Mouse (Mus musculus) lung, embryonic 14.5 days (tissue): ENCODE results near the gene Usp32. TPM values are rescaled to one million over a fixed set of nuclear protein-coding genes. Genes with fewer than 3 reads are reported as not detected.

Source experiments
- ATAC-seq: fragments of 200-750 bp; cut with Nextera tagmentation; 2 replicates; pipeline ENCODE4 v1.8.0; 2017; ENCODE audit warnings: mild to moderate bottlenecking, moderate TSS enrichment, moderate library complexity; ENCODE audit not compliant: insufficient read depth
- DNase-seq: peaks from one replicate; pipeline ENCODE4 v3.0.0-alpha.2; 2015
- H3K27ac ChIP-seq: fragments of 300-500 bp; sonication (generic); 2 replicates; pipeline ENCODE4 v1.5.1; 2014; ENCODE audit warnings: low read depth, mild to moderate bottlenecking, moderate library complexity
- H3K27me3 ChIP-seq: fragments of 300-500 bp; sonication (generic); 2 replicates; pipeline ENCODE4 v1.6.1; 2014; ENCODE audit warnings: low read length, control low read depth; ENCODE audit not compliant: insufficient read depth
- H3K36me3 ChIP-seq: fragments of 300-500 bp; sonication (generic); 2 replicates; pipeline ENCODE4 v1.6.1; 2014; ENCODE audit warnings: control low read depth; ENCODE audit not compliant: insufficient read depth
- H3K4me1 ChIP-seq: fragments of 300-500 bp; sonication (generic); 2 replicates; pipeline ENCODE4 v1.6.1; 2014; ENCODE audit warnings: antibody characterized with exemption, control low read depth; ENCODE audit not compliant: insufficient read depth
- H3K4me2 ChIP-seq: fragments of 300-500 bp; sonication (generic); 2 replicates; pipeline ENCODE4 v1.6.1; 2014; ENCODE audit warnings: mild to moderate bottlenecking
- H3K4me3 ChIP-seq: fragments of 300-500 bp; sonication (generic); 2 replicates; pipeline ENCODE4 v1.5.1; 2014; ENCODE audit warnings: low read depth, low read length
- H3K9ac ChIP-seq: fragments of 300-500 bp; sonication (generic); 2 replicates; pipeline ENCODE4 v1.6.1; 2014
- H3K9me3 ChIP-seq: fragments of 300-500 bp; sonication (generic); 2 replicates; pipeline ENCODE4 v1.6.1; 2016; ENCODE audit warnings: low read depth, low read length, control low read depth
- CTCF ChIP-seq: IDR thresholded peaks from 2 replicates; pipeline ENCODE4 v1.5.1; 2016; ENCODE audit warnings: antibody characterized with exemption, low read depth
- WGBS: fragments of 180-500 bp; shearing (Covaris S2); extraction: QIAGEN DNeasy Blood & Tissue Kit; methylation state at CpG from one replicate; pipeline ENCODE4 v1.1.7; 2014; 5-methylcytosine and 5-hydroxymethylcytosine counted together
- polyA plus RNA-seq: library from polyadenylated mRNA; unstranded; fragments of >200 nt; fragmentation: Nextera tagmentation; extraction: Ambion mirVana; gene quantifications from 2 replicates; pipeline ENCODE4 v1.2.1, GENCODE M21; 2014

The Usp32 gene
- polyA plus RNA-seq, 1 experiment from 2014 or later: 5.5 TPM

GRCm38 (mm10) chr11:85123267-85123992, 16.5 kb downstream of the Usp32 start:
- ATAC-seq: no peak
- 80% methylated on average over 3 of the region's 3 CpGs for WGBS
- no peak overlapping the region for H3K4me3 ChIP-seq
- no peak overlapping the region for H3K4me2 ChIP-seq
- DNase-seq: no peak
- H3K4me1 ChIP-seq: no peaks in the 10 kb centered on the region
- H3K27me3 ChIP-seq: no peaks in the 10 kb centered on the region
- TF ChIP-seq CTCF: no peak
- H3K9ac ChIP-seq: no peak overlapping the region
- no peaks in the 10 kb centered on the region for H3K36me3 ChIP-seq
- no peak overlapping the region for H3K27ac ChIP-seq
- H3K9me3 ChIP-seq: no peaks in the 10 kb centered on the region

GRCm38 (mm10) chr11:85122073-85122472, 17.9 kb downstream of the Usp32 start:
- 84% methylated on average over 1 of the region's 1 CpGs for WGBS
- no peak for DNase-seq

GRCm38 (mm10) chr11:85117160-85117559, 22.8 kb downstream of the Usp32 start:
- Histone ChIP-seq H3K9me3 (no peaks in the 10 kb centered on the region), H3K36me3 (no peaks in the 10 kb centered on the region), H3K4me1 (no peaks in the 10 kb centered on the region), H3K27ac (no peak overlapping the region), H3K4me3 (no peak overlapping the region), H3K9ac (no peak overlapping the region), H3K27me3 (no peaks in the 10 kb centered on the region), H3K4me2 (no peak overlapping the region)
- no peak for DNase-seq
- ATAC-seq: no peak
- TF ChIP-seq CTCF: no peak

More at GRCm38 (mm10) chr11:85122073-85122472, 17.9 kb downstream of the Usp32 start:
- no peak for ATAC-seq
- Histone ChIP-seq H3K4me3 (no peak overlapping the region), H3K27ac (no peak overlapping the region), H3K4me1 (no peaks in the 10 kb centered on the region), H3K27me3 (no peaks in the 10 kb centered on the region), H3K36me3 (no peaks in the 10 kb centered on the region), H3K4me2 (no peak overlapping the region), H3K9ac (no peak overlapping the region), H3K9me3 (no peaks in the 10 kb centered on the region)
- no peak for TF ChIP-seq CTCF

- ATAC-seq: no peak
- H3K27ac ChIP-seq: no peak overlapping the region
- 85% methylated on average over 3 of the region's 3 CpGs for WGBS
Observed at GRCm38 (mm10) chr11:85116084-85116844, 23.7 kb downstream of the Usp32 start.

GRCm38 (mm10) chr11:85109957-85110356, 30.0 kb downstream of the Usp32 start:
- H3K4me1 ChIP-seq: no peaks in the 10 kb centered on the region
- DNase-seq (no peak), ATAC-seq (no peak)
- H3K9ac ChIP-seq: no peak overlapping the region
- no peaks in the 10 kb centered on the region for H3K27me3 ChIP-seq
- TF ChIP-seq CTCF: no peak
- H3K4me3 ChIP-seq: no peak overlapping the region
- H3K27ac ChIP-seq: no peak overlapping the region
- no peak overlapping the region for H3K4me2 ChIP-seq
- H3K36me3 ChIP-seq: 0 out of 2 replicates have a peak, but pooled peaks cover 4% of the 10 kb centered on the region
- H3K9me3 ChIP-seq: no peaks in the 10 kb centered on the region

More at GRCm38 (mm10) chr11:85116084-85116844, 23.7 kb downstream of the Usp32 start:
- Histone ChIP-seq H3K27me3 (no peaks in the 10 kb centered on the region), H3K4me2 (no peak overlapping the region), H3K9me3 (no peaks in the 10 kb centered on the region), H3K4me3 (no peak overlapping the region), H3K9ac (no peak overlapping the region), H3K4me1 (no peaks in the 10 kb centered on the region), H3K36me3 (no peaks in the 10 kb centered on the region)
- DNase-seq: no peak
- no peak for TF ChIP-seq CTCF

- DNase-seq: no peak
- no peaks in the 10 kb centered on the region for H3K4me1 ChIP-seq
- H3K4me2 ChIP-seq: no peak overlapping the region
- 0 out of 2 replicates have a peak, but pooled peaks cover 4% of the 10 kb centered on the region for H3K36me3 ChIP-seq
- H3K27me3 ChIP-seq: no peaks in the 10 kb centered on the region
- no peak overlapping the region for H3K4me3 ChIP-seq
- H3K9me3 ChIP-seq: no peaks in the 10 kb centered on the region
- 88% methylated on average over 3 of the region's 3 CpGs for WGBS
- no peak for TF ChIP-seq CTCF
- no peak overlapping the region for H3K9ac ChIP-seq
- no peak for ATAC-seq
- no peak overlapping the region for H3K27ac ChIP-seq
Observed at GRCm38 (mm10) chr11:85107217-85107616, 32.7 kb downstream of the Usp32 start.

GRCm38 (mm10) chr11:85105836-85106235, 34.1 kb downstream of the Usp32 start:
- H3K27ac ChIP-seq: no peak overlapping the region
- H3K9me3 ChIP-seq: no peaks in the 10 kb centered on the region
- ATAC-seq (no peak), DNase-seq (no peak)
- 0 out of 2 replicates have a peak, but pooled peaks cover under 1% of the 10 kb centered on the region for H3K36me3 ChIP-seq
- no peak overlapping the region for H3K4me2 ChIP-seq
- no peak for TF ChIP-seq CTCF
- H3K9ac ChIP-seq: no peak overlapping the region
- WGBS: 89% methylated on average over 2 of the region's 2 CpGs
- no peaks in the 10 kb centered on the region for H3K27me3 ChIP-seq
- no peak overlapping the region for H3K4me3 ChIP-seq
- no peaks in the 10 kb centered on the region for H3K4me1 ChIP-seq
